Mouse (Mus musculus): ENCODE data around the gene Zbtb45. TPM values are rescaled to one million over a fixed set of nuclear protein-coding genes. Genes with fewer than 3 reads are reported as not detected.

The Zbtb45 gene
- 0.44 TPM for polyA plus RNA-seq (2014; fragmentation: Illumina TruSeq; extraction: RNeasy Lipid Tissue Mini Kit (QIAGEN cat#74804); ENCODE audit: low read depth, low replicate concordance)

GRCm38 (mm10) chr7:13010005-13010908 is at the start of gene Zbtb45:
Gene Zbtb45 (minus strand): TSS chr7:13010034.

GRCm38 (mm10) chr7:13054287-13055010 is 44.6 kb upstream of the Zbtb45 start, which contains the start of gene Mzf1:
Gene Mzf1 (minus strand): TSS chr7:13054764.

GRCm38 (mm10) chr7:13037901-13038555 is 28.2 kb upstream of the Zbtb45 start, which contains the start of gene Ube2m:
Gene Ube2m (minus strand): TSS chr7:13038275.

GRCm38 (mm10) chr7:13034148-13034977 is 24.5 kb upstream of the Zbtb45 start, which contains the start of gene Chmp2a:
Gene Chmp2a (minus strand): TSS chr7:13034807.

GRCm38 (mm10) chr7:12998851-12999250 is 11.0 kb downstream of the Zbtb45 start, which contains the start of gene Trim28:
Gene Trim28 (plus strand): TSS chr7:12999114.

GRCm38 (mm10) chr7:12998053-12998452 is 11.8 kb downstream of the Zbtb45 start, which contains the start of gene Slc27a5:
Gene Slc27a5 (minus strand): TSS chr7:12998192.

GRCm38 (mm10) chr7:12977682-12978389 is 32.0 kb downstream of the Zbtb45 start, which contains the start of gene Zfp446:
Gene Zfp446 (plus strand): TSS chr7:12977848.

GRCm38 (mm10) chr7:12965678-12966091 is 44.1 kb downstream of the Zbtb45 start, which contains the start of gene Zfp324:
Gene Zfp324 (plus strand): TSS chr7:12965838.

Other genes starting within 250 kb of the Zbtb45 start
- 0.81 TPM for gene Zscan18, start 206.4 kb downstream of the Zbtb45 start, polyA plus RNA-seq (2014; fragmentation: Illumina TruSeq; extraction: RNeasy Lipid Tissue Mini Kit (QIAGEN cat#74804); ENCODE audit: low read depth, low replicate concordance)
- gene Zfp329, start 191.2 kb downstream of the Zbtb45 start, polyA plus RNA-seq (2014; fragmentation: Illumina TruSeq; extraction: RNeasy Lipid Tissue Mini Kit (QIAGEN cat#74804); ENCODE audit: low read depth, low replicate concordance) = 24.1 TPM
- 30.9 TPM for gene Zfp110, start 175.3 kb downstream of the Zbtb45 start, polyA plus RNA-seq (2014; fragmentation: Illumina TruSeq; extraction: RNeasy Lipid Tissue Mini Kit (QIAGEN cat#74804); ENCODE audit: low read depth, low replicate concordance)
- 5.7 TPM for gene Zfp128, start 128.9 kb downstream of the Zbtb45 start, polyA plus RNA-seq (2014; fragmentation: Illumina TruSeq; extraction: RNeasy Lipid Tissue Mini Kit (QIAGEN cat#74804); ENCODE audit: low read depth, low replicate concordance)
- 5.6 TPM for gene Zscan22, start 112.2 kb downstream of the Zbtb45 start, polyA plus RNA-seq (2014; fragmentation: Illumina TruSeq; extraction: RNeasy Lipid Tissue Mini Kit (QIAGEN cat#74804); ENCODE audit: low read depth, low replicate concordance)
- 13.9 TPM for gene Rps5, start 87.7 kb downstream of the Zbtb45 start, polyA plus RNA-seq (2014; fragmentation: Illumina TruSeq; extraction: RNeasy Lipid Tissue Mini Kit (QIAGEN cat#74804); ENCODE audit: low read depth, low replicate concordance)
- gene Rnf225, start 82.6 kb downstream of the Zbtb45 start, polyA plus RNA-seq (2014; fragmentation: Illumina TruSeq; extraction: RNeasy Lipid Tissue Mini Kit (QIAGEN cat#74804); ENCODE audit: low read depth, low replicate concordance) = 0.16 TPM
- 2.7 TPM for gene Zfp324, start 44.2 kb downstream of the Zbtb45 start, polyA plus RNA-seq (2014; fragmentation: Illumina TruSeq; extraction: RNeasy Lipid Tissue Mini Kit (QIAGEN cat#74804); ENCODE audit: low read depth, low replicate concordance)
- gene Zfp446, start 32.2 kb downstream of the Zbtb45 start, polyA plus RNA-seq (2014; fragmentation: Illumina TruSeq; extraction: RNeasy Lipid Tissue Mini Kit (QIAGEN cat#74804); ENCODE audit: low read depth, low replicate concordance) = 2.0 TPM
- not detected for gene Slc27a5, start 11.8 kb downstream of the Zbtb45 start, polyA plus RNA-seq (2014; fragmentation: Illumina TruSeq; extraction: RNeasy Lipid Tissue Mini Kit (QIAGEN cat#74804); ENCODE audit: low read depth, low replicate concordance)
- gene Trim28, start 10.9 kb downstream of the Zbtb45 start, polyA plus RNA-seq (2014; fragmentation: Illumina TruSeq; extraction: RNeasy Lipid Tissue Mini Kit (QIAGEN cat#74804); ENCODE audit: low read depth, low replicate concordance) = 13.1 TPM
- 117 TPM for gene Chmp2a, start 24.8 kb upstream of the Zbtb45 start, polyA plus RNA-seq (2014; fragmentation: Illumina TruSeq; extraction: RNeasy Lipid Tissue Mini Kit (QIAGEN cat#74804); ENCODE audit: low read depth, low replicate concordance)
- 64.8 TPM for gene Ube2m, start 28.2 kb upstream of the Zbtb45 start, polyA plus RNA-seq (2014; fragmentation: Illumina TruSeq; extraction: RNeasy Lipid Tissue Mini Kit (QIAGEN cat#74804); ENCODE audit: low read depth, low replicate concordance)
- gene Mzf1, start 44.7 kb upstream of the Zbtb45 start, polyA plus RNA-seq (2014; fragmentation: Illumina TruSeq; extraction: RNeasy Lipid Tissue Mini Kit (QIAGEN cat#74804); ENCODE audit: low read depth, low replicate concordance) = 0.36 TPM
- gene Vmn1r85, start 85.1 kb upstream of the Zbtb45 start, polyA plus RNA-seq (2014; fragmentation: Illumina TruSeq; extraction: RNeasy Lipid Tissue Mini Kit (QIAGEN cat#74804); ENCODE audit: low read depth, low replicate concordance) = not detected
- not detected for gene Vmn1r86, start 109.9 kb upstream of the Zbtb45 start, polyA plus RNA-seq (2014; fragmentation: Illumina TruSeq; extraction: RNeasy Lipid Tissue Mini Kit (QIAGEN cat#74804); ENCODE audit: low read depth, low replicate concordance)
- gene Vmn1r87, start 130.1 kb upstream of the Zbtb45 start, polyA plus RNA-seq (2014; fragmentation: Illumina TruSeq; extraction: RNeasy Lipid Tissue Mini Kit (QIAGEN cat#74804); ENCODE audit: low read depth, low replicate concordance) = not detected
- not detected for gene Vmn1r88, start 149.5 kb upstream of the Zbtb45 start, polyA plus RNA-seq (2014; fragmentation: Illumina TruSeq; extraction: RNeasy Lipid Tissue Mini Kit (QIAGEN cat#74804); ENCODE audit: low read depth, low replicate concordance)
- not detected for gene Vmn1r89, start 203.0 kb upstream of the Zbtb45 start, polyA plus RNA-seq (2014; fragmentation: Illumina TruSeq; extraction: RNeasy Lipid Tissue Mini Kit (QIAGEN cat#74804); ENCODE audit: low read depth, low replicate concordance)